Mouse (Mus musculus) CH12.LX (cell line): ENCODE measurements around the gene Flot1.

Experiments used
- CHD2 ChIP-seq: IDR thresholded peaks from 2 replicates; pipeline ENCODE4 v1.6.1; 2011; ENCODE audit warnings: low read length, improper control_type of control experiment
- CTCF ChIP-seq, 2 experiments: IDR thresholded peaks in 1 of 2; conservative IDR thresholded peaks in 1 of 2; 2 replicates each; pipeline ENCODE4 v1.5.1; 2011 to 2012; ENCODE audit warnings: low read depth in 2 of 2, low read length in 2 of 2, improper control_type of control experiment in 1 of 2, inconsistent platforms in 1 of 2, mild to moderate bottlenecking in 1 of 2, moderate library complexity in 1 of 2
- ELF1 ChIP-seq: IDR thresholded peaks from 2 replicates; pipeline ENCODE4 v1.6.1; 2014; ENCODE audit warnings: low read depth, mild to moderate bottlenecking, inconsistent platforms, low read length, improper control_type of control experiment
- EP300 ChIP-seq: IDR thresholded peaks from 2 replicates; pipeline ENCODE4 v1.6.1; 2011; ENCODE audit warnings: low read length, improper control_type of control experiment
- MAFK ChIP-seq: IDR thresholded peaks from 2 replicates; pipeline ENCODE4 v1.6.1; 2011; ENCODE audit warnings: low read length, improper control_type of control experiment; ENCODE audit not compliant: insufficient replicate concordance
- MAZ ChIP-seq: IDR thresholded peaks from 2 replicates; pipeline ENCODE4 v1.6.1; 2012; ENCODE audit warnings: low read depth, mild to moderate bottlenecking, inconsistent platforms, low read length, improper control_type of control experiment, moderate library complexity
- NRF1 ChIP-seq: IDR thresholded peaks from 2 replicates; pipeline ENCODE4 v1.6.1; 2014; ENCODE audit warnings: low read depth, mild to moderate bottlenecking, inconsistent platforms, low read length, improper control_type of control experiment, moderate library complexity
- POLR2A ChIP-seq: IDR thresholded peaks from 2 replicates; pipeline ENCODE4 v1.6.1; 2011; ENCODE audit warnings: low read depth, mild to moderate bottlenecking, improper control_type of control experiment, low read length
- SIN3A ChIP-seq: IDR thresholded peaks from 2 replicates; pipeline ENCODE4 v1.6.1; 2012; ENCODE audit warnings: low read length, improper control_type of control experiment, inconsistent platforms
- ZNF384 ChIP-seq: IDR thresholded peaks from 2 replicates; pipeline ENCODE4 v1.6.1; 2012; ENCODE audit warnings: low read depth, low read length, improper control_type of control experiment, inconsistent platforms

- TF ChIP-seq CTCF (conservative IDR thresholded peaks at IDR 0.05 in 1 of 2, IDR thresholded peaks at IDR 0.05 in 1 of 2; ENCODE audit: low read depth in 2 of 2, low read length in 2 of 2) (peak in 1 of 2 experiments; percentile 45; a peak in 2 of 4 replicates), MAZ (peak; percentile 74), NRF1 (peak; percentile 31), ELF1 (peak; percentile 22; the same call in 1 of the 2 replicates), SIN3A (peak; percentile 81), ZNF384 (no peak), POLR2A (peak; percentile 77), MAFK (no peak), CHD2 (0 out of 2 replicates have a peak, but pooled peaks have one; percentile 5), EP300 (no peak)
Measured at GRCm38 (mm10) chr17:35861198-35861857, 38.3 kb downstream of the Flot1 start, which contains the start of gene Nrm.
